Mouse (Mus musculus): Measurements from ENCODE around the gene BC005537.
"Not testable (repeated sequence)": the region's sequence is repeated elsewhere in the genome, so short reads cannot be mapped to it uniquely, and the experiment has no call there.

The BC005537 gene

DNA sequence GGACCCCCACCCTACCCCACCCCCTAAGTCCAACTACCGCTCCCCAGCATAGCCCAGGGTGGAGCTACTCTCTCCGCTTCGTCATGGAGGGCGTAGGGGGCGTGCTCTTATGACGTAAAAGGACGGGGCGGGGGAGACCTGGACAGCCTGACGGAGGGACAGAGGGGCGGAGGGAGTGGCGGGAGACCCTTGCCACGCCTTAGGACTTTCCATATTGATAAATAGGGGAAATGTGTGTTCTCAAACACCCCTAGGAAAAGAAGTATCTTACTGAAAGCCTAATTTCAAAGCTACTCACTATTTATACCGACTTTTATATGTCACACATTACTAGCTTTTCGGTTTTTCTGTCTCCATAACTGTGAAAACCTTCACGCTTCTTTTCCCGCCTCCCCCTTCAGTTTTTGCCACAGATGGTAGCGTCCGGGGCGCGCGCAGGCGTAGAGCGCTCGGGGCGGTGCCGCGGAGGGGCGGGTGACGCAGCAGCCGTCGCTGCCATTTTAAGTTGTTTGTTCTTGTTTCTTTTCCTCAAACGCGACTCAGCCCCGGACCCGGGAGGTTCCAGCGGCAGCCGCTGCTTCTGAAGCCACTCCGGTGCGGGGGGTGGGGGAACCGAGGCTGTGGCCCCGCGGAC lies 666 bp upstream of the BC005537 start:
- peak; percentile 98 to 99 for DNase-seq

DNA sequence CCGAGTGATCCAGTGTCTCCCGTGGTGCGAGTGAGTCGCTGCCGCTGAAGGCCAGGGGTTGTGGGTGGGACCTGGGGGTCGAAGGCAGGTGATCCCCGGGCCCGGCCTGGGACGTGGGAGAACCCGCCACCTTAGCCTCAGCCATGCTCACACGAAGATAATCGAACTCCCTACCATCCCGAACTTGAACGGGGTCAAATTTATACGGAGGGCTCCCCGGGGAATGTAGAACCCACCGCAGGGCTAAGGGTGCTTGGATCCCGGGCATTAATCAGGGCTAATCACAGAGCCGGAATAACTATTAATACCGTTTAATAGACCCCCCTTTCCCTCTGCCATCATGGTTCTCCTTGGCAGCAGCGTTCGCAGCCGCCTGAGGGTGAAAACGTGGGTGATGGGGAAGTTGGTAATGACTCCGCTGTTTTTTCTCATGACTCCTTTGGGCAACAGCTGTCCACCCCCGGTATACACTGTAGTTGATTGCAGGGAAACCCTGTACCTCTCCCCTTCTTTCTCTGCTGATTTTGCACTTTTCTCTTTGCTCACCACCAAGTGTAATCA lies 754 bp downstream of the BC005537 start:
- peak; percentile 14 to 54 for DNase-seq

DNA sequence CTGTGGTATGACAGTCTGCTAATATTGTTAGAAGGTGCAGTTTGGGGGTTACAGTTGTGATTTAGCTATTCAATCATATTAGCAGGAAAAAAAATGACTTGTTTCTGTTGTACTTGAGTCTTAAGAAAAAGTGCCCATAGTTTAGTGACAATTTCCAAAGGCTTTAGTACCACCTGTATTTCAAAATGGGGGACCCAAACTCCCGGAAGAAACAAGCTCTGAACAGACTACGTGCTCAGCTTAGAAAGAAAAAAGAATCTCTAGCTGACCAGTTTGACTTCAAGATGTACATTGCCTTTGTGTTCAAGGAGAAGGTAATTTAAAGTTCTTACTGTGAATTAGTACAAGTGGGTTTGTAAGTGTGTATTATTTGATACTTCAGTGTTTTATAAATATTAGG lies 1.7 kb downstream of the BC005537 start:
- DNase-seq, result no peak

DNA sequence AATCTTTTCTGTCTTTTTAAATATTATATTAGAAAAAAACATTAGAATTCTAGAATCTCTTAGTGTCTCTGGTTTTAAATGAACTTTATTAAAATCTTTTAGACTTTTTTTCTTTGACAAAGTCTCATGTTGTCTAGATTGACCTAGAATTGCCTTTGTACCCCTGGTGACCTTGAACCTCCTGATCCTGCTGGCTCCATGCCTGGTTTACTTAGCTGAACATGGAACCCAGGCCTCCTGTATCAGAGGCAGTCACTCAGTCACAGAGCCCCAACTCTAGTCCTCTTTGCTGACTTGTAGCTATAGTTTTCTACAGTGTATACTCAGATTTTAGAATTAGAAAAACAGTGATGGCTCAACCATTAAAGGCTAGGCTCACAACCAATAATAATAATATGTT lies 4.6 kb downstream of the BC005537 start:
- DNase-seq, result peak; percentile 74

DNA sequence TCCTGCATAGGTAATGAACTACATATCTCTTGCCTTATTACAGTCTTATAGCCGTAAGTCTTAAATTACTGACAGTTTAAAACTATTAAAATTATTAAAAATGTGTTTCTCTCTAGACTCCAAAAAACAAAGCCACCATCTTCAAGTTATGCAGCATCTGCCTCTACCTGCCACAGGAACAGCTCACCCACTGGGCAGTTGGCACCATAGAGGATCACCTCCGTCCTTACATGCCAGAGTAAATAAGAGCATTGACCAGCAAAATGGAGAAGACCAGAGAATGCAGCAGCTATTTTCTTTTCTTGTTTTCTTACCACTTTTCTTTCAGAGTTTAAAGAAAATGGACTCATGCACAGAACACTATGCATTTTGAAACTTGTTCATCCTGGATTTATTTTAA lies 11.1 kb downstream of the BC005537 start:
- no peak for DNase-seq

DNA sequence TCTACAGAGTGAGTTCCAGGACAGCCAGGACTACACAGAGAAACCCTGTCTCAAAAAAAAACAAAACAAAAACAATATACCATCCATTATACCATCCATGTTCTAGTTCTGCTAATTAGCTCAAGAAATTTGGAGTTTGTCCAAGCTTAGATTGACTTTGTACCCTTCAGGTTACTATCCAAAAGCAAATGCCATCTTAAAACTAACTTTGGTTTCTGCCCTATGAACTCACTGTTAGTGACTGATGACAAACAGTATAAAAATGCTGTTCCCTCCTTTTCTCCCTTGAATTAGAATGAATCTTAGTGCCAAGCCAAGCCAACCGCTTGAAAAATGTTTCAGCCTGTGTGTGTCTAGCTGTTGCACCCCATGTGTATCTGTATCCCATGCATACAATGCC lies 13.2 kb downstream of the BC005537 start:
- no peak for DNase-seq

DNA sequence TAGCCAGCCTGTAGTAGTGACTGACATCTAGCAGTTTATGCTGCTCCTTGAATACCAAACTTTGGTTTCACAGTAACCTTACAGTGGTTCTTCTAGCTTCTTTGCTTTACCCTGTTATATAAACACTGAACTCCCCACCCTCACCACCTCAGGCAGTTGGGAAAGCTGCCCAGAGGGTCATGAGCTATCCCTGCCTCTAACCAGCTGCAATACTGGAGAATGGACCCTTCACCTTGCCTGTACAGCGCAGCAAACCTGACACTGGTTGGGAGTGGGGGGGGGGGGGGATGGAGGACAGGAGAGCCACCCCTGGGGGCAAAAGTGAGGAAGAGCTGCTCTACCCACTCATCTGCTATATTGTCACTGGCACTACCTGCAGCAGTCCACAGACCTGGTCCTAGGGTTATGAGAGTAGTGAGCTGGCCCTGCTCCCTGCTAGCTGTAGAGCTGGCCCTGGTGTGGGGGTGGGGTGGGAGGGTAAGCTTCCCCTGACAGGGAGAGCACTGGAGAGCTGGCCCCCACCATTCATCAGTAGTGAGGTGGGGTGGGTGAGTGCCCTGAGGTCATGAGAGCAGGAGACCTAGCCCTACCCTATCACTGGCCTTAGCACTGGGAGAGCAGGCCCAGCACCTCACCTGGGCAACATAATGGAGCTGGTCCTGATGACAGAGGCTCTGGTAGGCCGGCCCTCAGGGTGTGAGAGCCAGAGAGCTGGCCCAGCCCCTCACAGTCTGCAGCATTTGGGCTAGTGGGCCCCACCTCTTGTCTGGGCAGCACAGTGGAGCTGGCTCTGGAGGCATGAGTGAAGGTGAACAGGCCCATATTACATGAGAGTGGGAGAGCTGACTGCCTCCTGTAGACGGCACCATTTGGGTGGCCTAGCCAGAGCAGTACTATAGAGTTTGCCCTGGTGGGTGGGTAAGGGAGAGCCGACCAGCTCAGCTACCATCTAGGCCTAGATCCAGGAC lies 15.0 kb downstream of the BC005537 start:
- DNase-seq, result peak; percentile 43 to 83

DNA sequence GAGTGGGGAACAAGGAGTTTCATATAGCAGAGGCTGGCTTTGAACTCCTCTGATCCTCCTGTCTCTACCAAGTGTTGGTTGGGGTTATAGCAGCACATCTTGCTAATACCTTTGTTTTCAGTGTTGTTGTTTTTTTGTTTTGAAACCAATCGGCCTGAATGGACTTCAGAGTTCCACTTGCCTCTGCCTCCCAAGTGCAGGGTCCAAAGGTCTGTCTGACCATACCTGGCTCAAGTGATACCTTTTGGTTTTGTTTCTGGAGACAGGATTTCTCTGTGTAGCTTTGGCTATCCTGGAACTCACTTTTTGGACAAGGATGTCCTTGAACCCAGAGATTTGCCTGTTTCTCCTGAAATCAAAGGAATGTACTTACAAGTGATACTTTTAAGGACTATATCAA lies 18.5 kb downstream of the BC005537 start:
- no peak for DNase-seq

DNA sequence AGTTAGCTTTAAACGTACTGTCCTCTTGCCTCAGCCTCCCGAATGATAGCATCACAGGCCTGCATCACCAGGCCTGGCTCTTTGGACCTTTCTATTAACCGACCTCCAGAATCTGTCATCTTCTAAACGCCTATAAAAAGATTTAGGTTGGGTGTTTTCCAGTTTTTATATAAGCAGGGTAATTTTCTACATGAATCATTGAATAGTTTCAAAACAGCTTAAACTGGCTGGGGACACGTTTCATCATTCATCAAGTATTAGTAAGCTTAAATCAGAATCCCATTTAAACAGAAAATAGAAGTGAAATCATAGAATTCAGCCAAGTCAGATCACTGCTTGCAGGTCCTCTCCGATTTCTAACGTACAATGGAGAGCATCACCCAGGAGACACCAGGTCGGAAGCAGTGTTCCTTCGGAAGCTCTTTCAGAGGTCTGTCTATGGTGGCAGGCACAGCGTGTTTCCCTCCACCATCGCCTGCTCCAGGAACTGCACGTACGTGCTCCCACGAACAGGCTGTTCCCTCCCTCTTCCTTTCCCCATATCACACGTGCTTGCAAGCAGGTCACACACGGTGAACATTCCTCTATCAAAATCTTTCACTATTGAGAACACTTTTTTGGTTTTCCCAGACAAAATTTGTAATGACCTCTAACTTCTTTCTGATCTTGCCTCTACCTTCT lies 21.3 kb downstream of the BC005537 start:
- DNase-seq, result no peak

DNA sequence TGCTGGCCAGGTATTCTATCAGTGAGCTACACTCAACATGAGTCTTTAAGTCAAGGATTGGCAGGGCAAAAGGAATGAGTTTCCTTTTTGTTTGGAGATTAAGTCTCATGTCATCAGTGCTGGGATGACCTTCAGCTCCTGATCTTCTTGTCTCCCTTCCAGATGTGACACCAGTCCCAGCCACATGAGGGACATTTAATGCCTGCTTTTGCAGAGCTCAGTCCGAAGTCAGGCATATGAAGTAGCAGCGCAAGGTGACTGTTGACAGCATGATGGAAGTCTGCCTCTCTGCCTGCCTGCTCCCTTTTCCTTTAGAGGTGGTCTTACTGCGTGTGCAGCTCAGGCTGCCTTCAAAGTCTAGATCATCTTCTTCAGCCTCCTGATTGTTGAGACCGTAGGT lies 23.2 kb downstream of the BC005537 start:
- no peak for DNase-seq

DNA sequence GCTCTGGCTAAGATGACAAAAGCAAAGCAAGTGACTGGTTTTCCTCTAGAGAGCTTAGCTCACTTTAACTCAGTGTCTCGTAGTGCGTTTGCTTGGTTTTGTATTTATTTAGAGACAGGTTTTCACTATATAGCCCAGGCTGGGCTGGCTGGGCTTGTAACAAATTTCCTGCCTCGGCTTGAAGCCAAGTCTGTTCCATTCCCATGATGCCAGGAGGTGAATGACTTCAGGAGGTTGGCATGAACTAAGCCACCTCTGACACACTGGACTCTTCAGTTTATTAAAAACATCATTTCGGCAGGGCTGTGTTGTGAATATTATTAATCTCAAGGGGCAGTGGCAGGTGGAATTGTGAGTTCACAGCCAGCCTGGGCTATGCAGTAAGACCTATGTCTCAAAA lies 24.1 kb downstream of the BC005537 start:
- DNase-seq, result peak; percentile 66 to 73

DNA sequence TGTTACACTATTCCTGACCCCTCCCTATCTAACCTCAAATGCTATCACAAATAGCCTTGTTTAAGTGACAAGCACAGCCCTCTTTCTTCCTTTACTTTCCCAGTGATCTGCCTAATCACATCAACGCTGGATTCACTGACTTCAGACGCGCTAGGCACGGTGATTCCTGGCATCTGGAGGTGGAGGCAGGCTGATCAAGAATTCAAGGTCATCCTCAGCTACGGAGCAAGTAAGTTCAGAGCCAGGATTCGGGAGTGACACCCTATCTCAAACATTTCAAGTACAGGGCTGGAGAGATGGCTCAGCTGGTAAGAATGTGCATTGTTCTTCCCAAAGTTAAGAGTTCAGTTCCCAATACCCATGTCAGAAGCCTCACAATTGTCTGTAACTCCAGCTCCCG lies 24.7 kb downstream of the BC005537 start:
- DNase-seq, result no peak

DNA sequence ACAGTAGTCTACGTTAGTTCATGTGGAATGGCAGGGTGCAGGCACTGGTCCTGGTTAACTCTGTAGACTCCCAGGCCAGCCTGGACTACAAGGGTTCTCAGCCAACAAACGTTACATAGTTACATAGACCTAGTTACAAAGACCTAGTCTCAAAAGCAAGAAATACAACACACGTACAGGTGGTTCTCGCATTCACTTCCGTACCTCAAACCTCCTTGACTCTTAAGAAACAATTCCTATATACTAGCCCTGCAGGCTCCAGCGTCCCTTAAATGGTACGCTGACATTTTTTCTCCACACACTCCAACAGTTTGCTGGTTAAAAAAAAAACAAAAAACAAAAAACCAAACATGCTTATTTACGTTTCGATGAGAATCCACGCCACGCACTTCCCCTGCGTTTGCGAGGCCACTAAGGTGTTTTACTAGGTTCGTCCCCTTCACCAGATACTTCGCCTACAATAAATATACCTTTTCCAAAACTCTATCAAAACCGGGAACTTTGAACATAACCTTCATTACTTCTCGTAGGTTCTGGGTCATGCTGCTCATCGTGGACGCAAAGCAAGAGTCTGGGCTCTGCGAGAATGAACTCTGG lies 29.4 kb downstream of the BC005537 start:
- DNase-seq, result no peak

DNA sequence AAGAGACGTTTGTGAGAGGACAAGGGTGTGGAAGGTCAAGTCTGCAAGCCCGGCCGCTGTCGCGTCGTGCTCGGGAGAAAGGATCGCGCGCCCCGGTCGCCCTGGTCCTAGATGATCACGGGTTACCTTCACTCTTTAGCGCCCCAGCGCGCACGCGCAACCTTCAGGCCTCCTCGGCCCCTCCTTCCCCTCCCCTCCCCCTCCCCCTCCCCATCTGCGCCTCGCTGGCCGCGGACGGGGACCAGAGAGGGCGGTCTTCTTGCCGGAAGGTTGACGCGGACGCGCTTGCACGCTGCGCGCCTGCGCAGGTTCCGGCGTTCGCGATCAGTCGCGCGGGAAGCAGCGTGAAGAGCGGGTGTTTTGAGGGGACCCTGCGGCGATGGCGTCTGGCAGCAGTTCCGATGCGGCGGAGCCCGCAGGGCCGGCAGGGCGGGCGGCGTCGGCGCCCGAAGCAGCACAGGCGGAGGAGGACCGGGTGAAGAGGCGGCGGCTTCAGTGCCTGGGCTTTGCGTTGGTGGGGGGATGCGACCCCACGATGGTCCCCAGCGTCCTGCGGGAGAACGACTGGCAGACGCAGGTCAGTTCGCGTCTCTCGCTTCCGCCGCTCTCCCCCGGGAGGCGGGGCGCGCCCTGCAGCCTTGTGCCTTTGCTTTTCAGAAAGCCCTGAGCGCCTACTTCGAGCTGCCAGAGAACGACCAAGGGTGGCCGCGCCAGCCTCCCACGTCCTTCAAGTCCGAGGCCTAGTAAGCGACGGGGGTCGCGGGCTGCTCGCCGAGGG lies 30.1 kb downstream of the BC005537 start, which contains the start of the genes Acot13 and Tdp2:
Gene Acot13 (minus strand): TSS at position 188 of the 778 bp plus-strand sequence.
Gene Tdp2 (plus strand): TSS at position 327 of the 778 bp plus-strand sequence.
- peak; percentile 98 for DNase-seq

DNA sequence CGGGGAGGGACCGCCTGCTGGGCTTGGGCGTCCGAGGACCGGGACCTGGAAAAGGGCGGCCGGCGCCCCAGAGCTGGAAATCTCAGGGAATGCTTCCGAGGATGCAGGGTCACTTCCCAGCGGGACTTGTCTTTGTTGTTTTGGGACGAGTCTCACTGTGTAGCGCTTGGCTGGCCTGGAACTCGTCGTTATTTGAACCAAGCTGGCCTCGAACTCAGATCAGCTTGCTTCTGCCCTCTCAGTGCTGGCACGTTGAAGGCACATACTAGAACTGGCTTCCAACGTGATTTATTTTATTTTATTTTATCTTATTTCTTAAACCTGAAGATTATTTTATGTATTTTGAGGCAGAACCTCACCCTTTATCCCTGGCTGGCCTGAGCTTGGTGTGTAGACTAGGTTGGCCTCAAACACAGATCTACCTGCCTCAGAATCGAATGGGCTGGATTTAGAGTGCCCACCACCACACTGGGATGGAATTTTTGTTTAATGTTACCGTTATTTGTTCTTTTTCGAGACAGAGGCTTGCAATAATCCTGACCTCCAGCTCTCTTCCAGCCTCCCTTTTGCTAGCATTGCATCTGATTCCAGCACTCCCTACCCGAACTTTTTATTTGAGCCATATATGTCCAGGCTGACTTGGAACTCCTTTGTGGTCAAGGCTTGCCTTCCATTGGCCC lies 30.8 kb downstream of the BC005537 start:
- no peak for DNase-seq

DNA sequence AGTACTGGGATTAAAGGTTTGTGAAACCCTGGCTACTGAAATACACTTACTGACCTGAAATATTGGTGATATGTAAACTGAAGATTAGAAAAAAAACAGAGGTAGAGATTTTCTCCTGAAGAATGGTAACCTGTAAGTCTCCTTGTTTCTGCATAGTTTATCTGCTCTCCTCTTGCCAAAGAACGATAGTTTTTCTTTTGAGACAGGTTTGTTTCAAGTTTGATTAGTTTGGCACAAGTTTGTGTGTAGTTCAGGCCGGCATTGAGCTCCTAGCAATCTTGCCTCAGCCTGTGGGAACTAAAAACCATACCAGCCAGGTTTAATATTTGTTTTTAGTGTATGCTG lies 31.3 kb downstream of the BC005537 start:
- DNase-seq, result no peak

DNA sequence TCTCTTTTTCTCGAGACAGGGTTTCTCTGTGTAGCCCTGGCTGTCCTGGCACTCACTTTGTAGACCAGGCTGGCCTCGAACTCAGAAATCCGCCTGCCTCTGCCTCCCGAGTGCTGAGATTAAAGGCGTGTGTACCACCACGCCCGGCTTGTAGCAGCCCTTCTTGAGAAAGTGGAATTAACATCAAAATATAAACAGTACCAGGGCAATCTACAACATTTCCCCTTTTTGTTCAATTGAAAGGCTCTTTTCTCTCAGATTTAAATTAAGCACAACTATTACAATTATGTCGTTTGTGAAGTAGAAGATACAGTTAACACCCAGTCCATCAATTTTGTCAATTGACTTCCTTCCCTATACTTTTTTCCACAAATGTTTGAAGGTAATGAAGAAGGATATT lies 36.3 kb downstream of the BC005537 start:
- not testable (repeated sequence) for DNase-seq

DNA sequence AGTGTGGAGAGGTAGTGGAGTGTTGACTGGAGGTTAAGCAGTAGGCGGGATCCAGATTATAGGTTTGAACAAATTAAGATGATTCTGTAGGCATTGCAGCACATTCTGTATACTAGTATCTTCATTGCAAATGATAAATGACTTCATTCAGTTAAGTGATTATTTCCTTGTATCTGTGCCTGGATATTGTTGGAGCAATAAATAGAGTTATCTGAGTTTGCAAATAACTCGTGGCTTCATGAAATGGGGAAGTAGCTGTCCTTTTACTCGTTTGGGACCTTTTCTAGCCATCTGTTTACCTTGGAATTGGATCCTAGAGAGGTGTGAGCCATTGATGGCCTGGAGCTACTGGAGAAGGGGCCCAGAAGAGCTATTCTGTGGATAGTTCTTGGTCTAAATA lies 38.4 kb downstream of the BC005537 start:
- DNase-seq, result no peak

DNA sequence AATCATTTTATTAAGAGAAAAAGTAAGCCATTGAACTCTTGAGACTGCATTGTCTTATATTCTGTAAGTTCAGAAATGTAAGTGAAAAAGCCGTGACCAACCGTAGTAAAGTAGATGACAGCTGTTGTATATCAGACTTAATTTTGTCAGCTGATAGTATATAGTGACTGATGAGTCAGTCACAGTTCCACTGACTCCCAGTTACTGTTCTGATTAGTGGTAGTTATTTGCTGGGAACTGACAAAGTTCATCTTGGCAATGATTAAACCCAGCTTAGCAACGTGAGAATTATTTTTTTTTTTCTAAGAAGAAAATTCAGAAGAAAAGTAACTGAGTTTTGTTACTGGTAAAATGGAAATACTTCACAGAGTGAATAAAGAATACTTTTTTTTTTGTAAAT lies 40.2 kb downstream of the BC005537 start:
- DNase-seq, result no peak

DNA sequence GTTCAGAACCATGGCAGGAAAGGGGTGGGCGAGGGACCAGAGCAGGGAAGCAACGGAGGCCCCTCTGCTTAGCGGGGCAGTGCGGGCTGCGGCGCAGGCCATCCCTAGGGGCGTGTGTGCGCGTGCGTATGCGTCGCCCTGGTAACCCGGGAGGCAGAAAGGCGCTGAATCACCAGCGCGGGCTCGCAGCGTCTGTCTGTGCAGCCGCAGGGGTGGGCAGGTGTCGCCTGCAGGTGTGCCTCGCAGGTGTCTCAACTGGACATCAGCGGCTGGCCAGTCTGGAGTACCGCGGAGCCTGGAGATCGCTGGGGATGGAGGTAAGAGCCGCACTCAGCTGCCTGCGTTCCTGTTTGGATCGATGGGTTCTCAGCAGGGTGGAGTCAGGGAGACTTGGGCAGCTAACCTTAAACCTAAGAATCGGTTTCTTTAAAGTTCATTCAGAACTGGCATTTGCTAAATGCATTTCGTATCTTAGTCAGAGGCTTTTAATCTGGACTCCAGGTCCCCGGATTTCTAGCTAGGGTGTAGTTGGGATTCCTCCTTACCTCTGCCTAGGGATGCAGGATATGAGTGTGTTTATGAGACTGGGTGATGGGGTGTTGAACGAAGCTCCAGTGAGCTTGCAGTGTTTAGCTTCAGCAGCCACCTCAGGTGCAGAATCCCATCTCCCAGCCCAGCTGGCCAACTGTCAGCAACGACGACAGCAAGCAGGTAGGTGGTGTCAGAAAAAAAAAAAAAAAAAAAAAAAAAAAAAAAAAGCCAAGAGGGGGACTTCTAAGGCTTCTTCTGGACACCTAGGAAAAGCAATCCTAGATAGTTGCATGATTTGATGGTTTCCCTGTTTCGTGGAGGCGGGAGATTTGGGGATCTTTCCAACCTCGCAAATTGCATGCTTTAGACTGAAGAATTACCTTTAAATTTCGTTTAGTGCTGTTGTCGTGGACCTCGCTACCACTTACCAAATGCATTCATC lies 43.8 kb downstream of the BC005537 start, which contains the start of gene D130043K22Rik:
Gene D130043K22Rik (plus strand): TSS at position 153 of the 973 bp plus-strand sequence.
- peak; percentile 28 to 50 for DNase-seq
